Mouse (Mus musculus) stomach, embryonic 15.5 days (tissue): ENCODE data around the gene Tada2a. TPM values are rescaled to one million over a fixed set of nuclear protein-coding genes. Genes with fewer than 3 reads are reported as not detected.
A peak's percentile ranks its signal among the peaks of the same experiment; 100 is the strongest.

Experiments
- ATAC-seq: fragments of 200-750 bp; cut with Nextera tagmentation; 2 replicates; pipeline ENCODE4 v1.8.0; 2017; ENCODE audit warnings: low read depth, moderate number of reproducible peaks, moderate TSS enrichment; ENCODE audit not compliant: insufficient read depth, low FRiP score
- H3K27ac ChIP-seq: fragments of 300-500 bp; sonication (generic); 2 replicates; pipeline ENCODE4 v1.5.1; 2015; ENCODE audit warnings: mild to moderate bottlenecking, inconsistent platforms
- H3K27me3 ChIP-seq: fragments of 300-500 bp; sonication (generic); replicated peaks from 2 replicates; pipeline ENCODE4 v1.6.1; 2015; ENCODE audit warnings: inconsistent platforms
- H3K36me3 ChIP-seq: fragments of 300-500 bp; sonication (generic); 2 replicates; pipeline ENCODE4 v1.6.1; 2015; ENCODE audit warnings: inconsistent platforms
- H3K4me1 ChIP-seq: fragments of 300-500 bp; sonication (generic); 2 replicates; pipeline ENCODE4 v1.6.1; 2015; ENCODE audit warnings: inconsistent platforms
- H3K4me2 ChIP-seq: fragments of 300-500 bp; sonication (generic); 2 replicates; pipeline ENCODE4 v1.6.1; 2015; ENCODE audit warnings: mild to moderate bottlenecking, inconsistent platforms
- H3K4me3 ChIP-seq: fragments of 300-500 bp; sonication (generic); replicated peaks from 2 replicates; pipeline ENCODE4 v1.5.1; 2015; ENCODE audit warnings: inconsistent platforms
- H3K9ac ChIP-seq: fragments of 300-500 bp; sonication (generic); 2 replicates; pipeline ENCODE4 v1.6.1; 2015; ENCODE audit warnings: inconsistent platforms
- H3K9me3 ChIP-seq: fragments of 300-500 bp; sonication (generic); 2 replicates; pipeline ENCODE4 v1.6.1; 2016; ENCODE audit warnings: inconsistent platforms
- WGBS: fragments of 180-500 bp; shearing (Covaris S2); methylation state at CpG from one replicate; pipeline ENCODE4 v1.1.7; 2015; 5-methylcytosine and 5-hydroxymethylcytosine counted together
- polyA plus RNA-seq: library from polyadenylated mRNA; unstranded; fragments of >200 nt; fragmentation: Nextera tagmentation; extraction: Ambion mirVana; gene quantifications from 2 replicates; pipeline ENCODE4 v1.2.1, GENCODE M21; 2015

The Tada2a gene
- polyA plus RNA-seq, 1 experiment from 2014 or later: 25.8 TPM

GRCm38 (mm10) chr11:84145201-84145798 is 15.9 kb upstream of the Tada2a start:
- no peaks in the 10 kb centered on the region for H3K36me3 ChIP-seq
- no peaks in the 10 kb centered on the region for H3K4me1 ChIP-seq
- WGBS: 71% methylated on average over 10 of the region's 10 CpGs
- H3K27ac ChIP-seq: no peak overlapping the region
- no peaks in the 10 kb centered on the region for H3K9me3 ChIP-seq
- no peaks in the 10 kb centered on the region for H3K27me3 ChIP-seq
- H3K9ac ChIP-seq: no peak overlapping the region
- no peak for ATAC-seq
- H3K4me2 ChIP-seq: no peak overlapping the region
- no peak overlapping the region for H3K4me3 ChIP-seq

DNA sequence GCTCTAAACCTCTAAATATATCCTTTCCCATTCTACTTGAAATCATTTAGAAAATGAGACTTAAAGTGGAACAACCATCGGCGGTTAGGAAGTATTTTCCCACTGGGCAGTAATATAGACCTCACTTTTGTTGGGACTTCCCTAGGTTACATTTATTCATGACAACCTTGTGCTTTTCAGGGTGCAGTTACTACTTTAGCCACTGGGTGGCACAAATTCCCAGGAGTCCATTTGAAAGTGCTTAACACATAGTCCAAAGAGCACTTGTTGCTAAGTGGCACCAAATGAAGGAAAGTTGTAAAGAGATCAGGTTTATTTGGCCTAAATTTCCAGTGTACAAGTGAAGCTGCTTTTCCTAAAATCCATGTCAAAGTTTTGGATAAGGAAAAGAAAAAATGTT is 12.4 kb upstream of the Tada2a start:
- no peak overlapping the region for H3K27ac ChIP-seq
- H3K4me1 ChIP-seq: no peaks in the 10 kb centered on the region
- H3K36me3 ChIP-seq: no peaks in the 10 kb centered on the region
- H3K9ac ChIP-seq: no peak overlapping the region
- no peak for ATAC-seq
- no peak overlapping the region for H3K4me2 ChIP-seq
- no peaks in the 10 kb centered on the region for H3K27me3 ChIP-seq
- 58% methylated on average over 2 of the region's 2 CpGs for WGBS
- no peak overlapping the region for H3K4me3 ChIP-seq
- no peaks in the 10 kb centered on the region for H3K9me3 ChIP-seq

DNA sequence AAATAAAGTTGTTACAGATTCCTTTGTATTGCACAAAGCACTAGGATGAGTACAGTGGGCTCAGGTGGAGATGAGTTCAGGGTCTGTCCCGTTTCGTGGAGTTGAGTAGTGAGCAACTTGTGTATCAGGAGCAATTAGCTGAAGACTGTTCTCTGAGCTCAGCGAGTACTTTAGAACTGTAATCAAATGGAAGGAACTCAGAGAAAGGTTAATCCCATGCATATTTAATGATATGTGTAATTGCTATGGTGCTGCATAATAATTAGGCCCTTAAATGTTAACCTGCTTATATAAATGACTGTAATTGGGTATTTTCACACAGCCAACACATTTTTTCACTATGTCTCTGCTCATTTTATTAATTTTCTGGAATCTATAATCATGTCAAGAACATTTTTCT is 7.1 kb upstream of the Tada2a start:
- no peak overlapping the region for H3K4me2 ChIP-seq
- H3K9ac ChIP-seq: no peak overlapping the region
- H3K9me3 ChIP-seq: no peaks in the 10 kb centered on the region
- H3K27me3 ChIP-seq: no peaks in the 10 kb centered on the region
- 86% methylated on average over 3 of the region's 3 CpGs for WGBS
- no peaks in the 10 kb centered on the region for H3K4me1 ChIP-seq
- no peak for ATAC-seq
- no peaks in the 10 kb centered on the region for H3K36me3 ChIP-seq
- H3K27ac ChIP-seq: no peak overlapping the region
- no peak overlapping the region for H3K4me3 ChIP-seq

DNA sequence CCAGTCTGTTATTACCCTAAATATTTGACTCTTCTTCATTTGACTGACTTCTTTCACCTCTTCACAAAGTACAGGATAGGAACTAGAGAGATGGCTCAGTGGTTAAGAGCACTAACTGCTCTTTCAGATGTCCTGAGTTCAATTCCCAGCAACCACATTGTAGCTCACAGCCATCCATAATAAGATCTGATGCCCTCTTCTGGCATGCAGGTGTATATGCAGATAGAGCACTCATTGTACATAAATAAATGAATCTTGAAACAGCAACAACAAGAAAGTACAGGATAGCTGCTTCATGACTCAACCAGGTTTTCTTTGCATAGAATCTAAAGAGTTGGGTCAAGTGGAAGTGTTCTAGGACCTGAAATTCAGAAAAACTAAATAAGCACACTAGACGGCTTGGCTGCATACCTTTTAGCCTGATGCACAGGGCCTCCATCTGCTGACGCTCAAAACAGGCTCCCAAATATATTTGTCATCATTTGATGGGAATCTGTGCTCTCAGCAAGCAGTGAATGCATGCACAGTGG is 5.0 kb upstream of the Tada2a start:
- WGBS: 86% methylated on average over 2 of the region's 2 CpGs
- Histone ChIP-seq H3K27ac (no peak overlapping the region), H3K27me3 (no peaks in the 10 kb centered on the region), H3K4me1 (no peaks in the 10 kb centered on the region; the same call in 1 of the 2 replicates), H3K4me2 (no peak overlapping the region), H3K9ac (no peak overlapping the region), H3K9me3 (no peaks in the 10 kb centered on the region), H3K36me3 (no peaks in the 10 kb centered on the region), H3K4me3 (no peak overlapping the region)
- no peak for ATAC-seq

- Histone ChIP-seq H3K4me2 (peak overlapping the region; percentile 84), H3K9me3 (no peaks in the 10 kb centered on the region), H3K27ac (no peak overlapping the region), H3K4me1 (no peaks in the 10 kb centered on the region; the same call in 1 of the 2 replicates), H3K9ac (peak overlapping the region; percentile 85; the same call in 1 of the 2 replicates), H3K4me3 (peak overlapping the region; percentile 90), H3K36me3 (peaks cover 11% of the 10 kb centered on the region), H3K27me3 (no peaks in the 10 kb centered on the region)
- peak; percentile 12; the same call in 1 of the 2 replicates for ATAC-seq
- WGBS: 6% methylated on average over 11 of the region's 11 CpGs
Measured at GRCm38 (mm10) chr11:84129799-84130185, 392 bp upstream of the Tada2a start.

DNA sequence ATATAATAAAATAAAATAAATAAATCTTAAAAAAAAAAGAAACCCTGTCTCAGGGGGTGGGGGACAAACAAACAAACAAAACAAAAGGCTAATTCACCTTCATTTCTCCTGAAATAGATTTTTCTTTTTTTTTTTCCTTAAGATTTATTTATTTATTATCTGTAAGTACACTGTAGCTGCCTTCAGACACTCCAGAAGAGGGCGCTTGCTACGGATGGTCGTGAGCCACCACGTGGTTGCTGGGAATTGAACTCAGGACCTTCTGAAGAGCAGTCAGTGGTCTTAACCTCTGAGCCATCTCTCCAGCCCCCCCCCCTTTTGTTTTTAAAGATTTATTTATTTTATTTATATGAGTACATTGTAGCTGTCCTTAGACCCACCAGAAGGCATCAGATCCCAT is 1.4 kb downstream of the Tada2a start:
- Histone ChIP-seq H3K27me3 (no peaks in the 10 kb centered on the region), H3K4me2 (no peak overlapping the region), H3K9me3 (no peaks in the 10 kb centered on the region), H3K4me1 (no peaks in the 10 kb centered on the region; the same call in 1 of the 2 replicates), H3K9ac (no peak overlapping the region), H3K36me3 (peaks cover 13% of the 10 kb centered on the region), H3K27ac (no peak overlapping the region), H3K4me3 (no peak overlapping the region)
- WGBS: 78% methylated on average over 4 of the region's 4 CpGs
- ATAC-seq: no peak

GRCm38 (mm10) chr11:84121051-84121956 is 8.1 kb downstream of the Tada2a start:
- no peak overlapping the region for H3K9ac ChIP-seq

DNA sequence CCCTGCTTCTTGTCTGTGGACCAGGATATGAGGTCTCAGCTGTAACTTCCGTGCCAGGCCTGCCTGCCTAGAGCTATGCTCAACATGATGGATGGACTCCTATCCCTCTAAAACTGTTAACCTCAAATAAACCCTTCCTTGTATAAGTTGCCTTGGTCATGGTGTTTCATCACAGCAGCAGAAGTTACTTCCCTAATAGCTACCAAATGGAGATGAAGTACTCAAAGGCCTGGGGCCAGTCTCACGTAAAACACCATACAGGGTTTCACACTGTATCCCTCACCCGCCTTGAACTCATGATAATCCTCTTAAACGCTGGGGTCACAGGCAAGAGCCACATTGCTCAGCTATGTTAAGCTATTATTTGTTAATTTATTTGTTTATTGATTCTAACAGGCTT is 12.0 kb downstream of the Tada2a start:
- Histone ChIP-seq H3K27ac (no peak overlapping the region), H3K9me3 (no peaks in the 10 kb centered on the region), H3K4me2 (no peak overlapping the region), H3K4me3 (no peak overlapping the region), H3K27me3 (no peaks in the 10 kb centered on the region), H3K36me3 (peaks cover 33% of the 10 kb centered on the region), H3K4me1 (0 out of 2 replicates have a peak, but pooled peaks cover 6% of the 10 kb centered on the region), H3K9ac (no peak overlapping the region)
- WGBS: 81% methylated on average over 4 of the region's 4 CpGs
- ATAC-seq: no peak

More at GRCm38 (mm10) chr11:84121051-84121956, 8.1 kb downstream of the Tada2a start:
- Histone ChIP-seq H3K4me1 (0 out of 2 replicates have a peak, but pooled peaks cover 6% of the 10 kb centered on the region), H3K36me3 (peaks cover 33% of the 10 kb centered on the region), H3K27me3 (no peaks in the 10 kb centered on the region), H3K9me3 (no peaks in the 10 kb centered on the region), H3K4me2 (no peak overlapping the region), H3K27ac (peak overlapping the region; percentile 35; the same call in 1 of the 2 replicates), H3K4me3 (no peak overlapping the region)
- ATAC-seq: peak; percentile 65; the same call in 1 of the 2 replicates
- 68% methylated on average over 12 of the region's 12 CpGs for whole genome bisulfite sequencing

- no peaks in the 10 kb centered on the region for H3K9me3 ChIP-seq
- 59% methylated on average over 2 of the region's 2 CpGs for WGBS
- H3K4me2 ChIP-seq: no peak overlapping the region
- no peak overlapping the region for H3K4me3 ChIP-seq
- peaks cover 29% of the 10 kb centered on the region for H3K36me3 ChIP-seq
- no peak for ATAC-seq
- no peak overlapping the region for H3K9ac ChIP-seq
- H3K27ac ChIP-seq: no peak overlapping the region
- no peaks in the 10 kb centered on the region for H3K27me3 ChIP-seq
- H3K4me1 ChIP-seq: no peaks in the 10 kb centered on the region
Measured at GRCm38 (mm10) chr11:84116221-84116620, 13.2 kb downstream of the Tada2a start.

GRCm38 (mm10) chr11:84115646-84116045 is 13.8 kb downstream of the Tada2a start:
- H3K4me3 ChIP-seq: no peak overlapping the region
- ATAC-seq: no peak
- H3K36me3 ChIP-seq: peaks cover 33% of the 10 kb centered on the region
- no peak overlapping the region for H3K9ac ChIP-seq
- no peak overlapping the region for H3K27ac ChIP-seq
- no peaks in the 10 kb centered on the region for H3K9me3 ChIP-seq
- no peaks in the 10 kb centered on the region for H3K27me3 ChIP-seq
- H3K4me1 ChIP-seq: no peaks in the 10 kb centered on the region
- WGBS: 76% methylated on average over 9 of the region's 9 CpGs
- H3K4me2 ChIP-seq: no peak overlapping the region

- no peaks in the 10 kb centered on the region for H3K9me3 ChIP-seq
- H3K27ac ChIP-seq: no peak overlapping the region
- H3K36me3 ChIP-seq: peaks cover 41% of the 10 kb centered on the region
- no peak overlapping the region for H3K4me3 ChIP-seq
- no peak overlapping the region for H3K4me2 ChIP-seq
- ATAC-seq: no peak
- no peak overlapping the region for H3K9ac ChIP-seq
- H3K4me1 ChIP-seq: no peaks in the 10 kb centered on the region
- H3K27me3 ChIP-seq: no peaks in the 10 kb centered on the region
- WGBS: 94% methylated on average over 5 of the region's 5 CpGs
Measured at GRCm38 (mm10) chr11:84113623-84114022, 15.8 kb downstream of the Tada2a start.

DNA sequence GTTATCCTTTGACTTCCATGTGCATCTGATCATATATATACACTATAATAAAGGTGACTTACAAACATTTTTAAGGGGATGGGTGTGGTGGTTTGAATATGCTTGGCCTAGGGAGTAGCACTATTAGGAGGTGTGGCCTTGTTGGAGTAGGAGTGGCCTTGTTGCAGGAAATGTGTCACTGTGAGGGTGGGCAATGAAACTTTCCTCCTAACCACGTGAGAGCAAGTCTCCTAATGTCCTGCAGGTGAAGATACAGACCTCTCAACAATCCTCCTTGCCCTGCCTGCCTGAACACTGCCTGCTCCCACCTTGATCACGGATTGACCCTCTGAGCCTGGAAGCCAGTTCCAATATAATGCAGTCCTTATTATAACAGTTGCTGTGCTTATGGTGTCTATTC is 22.3 kb downstream of the Tada2a start:
- no peaks in the 10 kb centered on the region for H3K27me3 ChIP-seq
- ATAC-seq: no peak
- WGBS: 58% methylated on average over 2 of the region's 2 CpGs
- peaks cover 48% of the 10 kb centered on the region for H3K36me3 ChIP-seq
- no peak overlapping the region for H3K4me2 ChIP-seq
- no peak overlapping the region for H3K4me3 ChIP-seq
- no peaks in the 10 kb centered on the region for H3K4me1 ChIP-seq
- H3K9ac ChIP-seq: no peak overlapping the region
- H3K27ac ChIP-seq: no peak overlapping the region
- H3K9me3 ChIP-seq: no peaks in the 10 kb centered on the region
